Mouse (Mus musculus) myocyte (in vitro differentiated cells): Measurements from ENCODE around the gene Map3k14.

Experiments used
- CEBPB ChIP-seq: IDR thresholded peaks from 2 replicates; pipeline ENCODE4 v1.6.1; 2011; ENCODE audit warnings: mild to moderate bottlenecking, moderate library complexity; ENCODE audit not compliant: poor library complexity, insufficient read depth, severe bottlenecking
- MAX ChIP-seq: IDR thresholded peaks from one replicate; pipeline ENCODE4 v1.6.1; 2011; ENCODE audit warnings: low read depth, mild to moderate bottlenecking, control low read depth
- MYOG ChIP-seq, 3 experiments: IDR thresholded peaks; one replicate each; pipeline ENCODE4 v1.6.1; 2011; ENCODE audit warnings: control low read depth in 2 of 3, low read depth in 2 of 3, mild to moderate bottlenecking in 2 of 3; ENCODE audit not compliant: insufficient read length in 2 of 3, control insufficient read depth in 1 of 3, insufficient read depth in 1 of 3
- POLR2A ChIP-seq: IDR thresholded peaks from one replicate; pipeline ENCODE4 v1.6.1; 2011; ENCODE audit warnings: low read depth, mild to moderate bottlenecking, control low read depth, moderate library complexity; ENCODE audit not compliant: insufficient read length
- POLR2AphosphoS2 ChIP-seq: IDR thresholded peaks from one replicate; pipeline ENCODE4 v1.6.1; 2011; ENCODE audit warnings: low read depth, control low read depth; ENCODE audit not compliant: insufficient read length
- REST ChIP-seq: IDR thresholded peaks from one replicate; pipeline ENCODE4 v1.6.1; 2011; ENCODE audit warnings: mild to moderate bottlenecking, control low read depth, moderate library complexity; ENCODE audit not compliant: insufficient read depth, insufficient read length
- USF1 ChIP-seq: IDR thresholded peaks from one replicate; pipeline ENCODE4 v1.6.1; 2011; ENCODE audit warnings: low read depth, mild to moderate bottlenecking, control low read depth, moderate library complexity

DNA sequence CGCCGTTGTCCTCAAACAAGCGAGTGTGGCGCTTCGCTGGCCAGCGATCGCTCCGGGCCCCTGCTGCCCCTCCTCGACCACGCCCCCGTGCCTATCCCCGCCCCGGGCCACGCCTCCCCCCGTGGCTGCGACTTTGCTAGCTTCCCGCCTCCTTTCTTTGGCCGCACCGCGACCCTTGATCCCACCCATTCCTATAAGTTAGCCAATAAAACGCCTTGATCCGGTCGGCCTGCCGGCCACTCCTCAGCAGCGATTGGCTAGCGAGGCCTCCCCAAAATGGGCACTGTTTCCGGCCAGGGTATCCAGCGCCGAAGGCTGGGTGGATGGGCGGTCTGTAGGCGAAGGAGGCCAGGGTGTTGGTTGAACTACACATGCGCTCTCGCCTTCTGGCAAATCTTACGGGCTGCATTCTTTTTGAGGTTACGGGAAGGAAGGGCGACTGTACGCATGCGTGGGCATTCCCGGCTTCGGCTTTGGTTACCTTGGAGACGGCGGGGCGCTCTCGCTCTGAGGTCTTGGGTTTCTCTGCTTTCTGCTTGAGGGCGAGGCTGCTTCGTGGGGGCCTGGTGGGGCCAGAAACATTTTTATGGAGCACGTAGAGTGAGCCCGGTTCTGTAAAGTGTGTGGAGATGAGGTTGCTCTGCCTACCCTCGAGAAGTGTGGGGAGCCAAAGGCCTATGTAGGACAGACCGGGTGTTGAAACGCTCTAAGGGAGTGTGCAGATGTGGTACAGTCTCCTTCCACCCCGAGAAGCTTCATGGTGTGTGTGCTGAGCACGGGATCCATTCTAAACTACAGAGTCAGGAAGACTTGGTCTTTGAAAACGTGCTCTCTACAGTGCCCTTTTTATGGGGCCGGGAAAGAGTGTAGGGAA, at the start of gene Map3k14:
- TF ChIP-seq POLR2A, result peak; percentile 98
- TF ChIP-seq MAX, result no peak
- peak; percentile 95 for TF ChIP-seq POLR2AphosphoS2
- no peak for TF ChIP-seq CEBPB
- TF ChIP-seq MYOG (IDR thresholded peaks at IDR 0.05; ENCODE audit: control insufficient read depth in 1 of 3, insufficient read depth in 1 of 3, insufficient read length in 2 of 3, low read depth in 2 of 3), result peak in 1 of 3 experiments; percentile 6
- TF ChIP-seq REST, result no peak
- TF ChIP-seq USF1, result no peak
